Mouse (Mus musculus) megakaryocyte, embryonic 14.5 days (primary cell): ENCODE measurements around the gene Mrpl3.

Experiments used
- FLI1 ChIP-seq: IDR thresholded peaks from 2 replicates; pipeline ENCODE4 v1.6.1; 2012; ENCODE audit warnings: low read length, inconsistent platforms, mixed read lengths
- GATA1 ChIP-seq: IDR thresholded peaks from 3 replicates; pipeline ENCODE4 v1.6.1; 2012; ENCODE audit warnings: mixed read lengths, low read length, inconsistent platforms, borderline replicate concordance

DNA sequence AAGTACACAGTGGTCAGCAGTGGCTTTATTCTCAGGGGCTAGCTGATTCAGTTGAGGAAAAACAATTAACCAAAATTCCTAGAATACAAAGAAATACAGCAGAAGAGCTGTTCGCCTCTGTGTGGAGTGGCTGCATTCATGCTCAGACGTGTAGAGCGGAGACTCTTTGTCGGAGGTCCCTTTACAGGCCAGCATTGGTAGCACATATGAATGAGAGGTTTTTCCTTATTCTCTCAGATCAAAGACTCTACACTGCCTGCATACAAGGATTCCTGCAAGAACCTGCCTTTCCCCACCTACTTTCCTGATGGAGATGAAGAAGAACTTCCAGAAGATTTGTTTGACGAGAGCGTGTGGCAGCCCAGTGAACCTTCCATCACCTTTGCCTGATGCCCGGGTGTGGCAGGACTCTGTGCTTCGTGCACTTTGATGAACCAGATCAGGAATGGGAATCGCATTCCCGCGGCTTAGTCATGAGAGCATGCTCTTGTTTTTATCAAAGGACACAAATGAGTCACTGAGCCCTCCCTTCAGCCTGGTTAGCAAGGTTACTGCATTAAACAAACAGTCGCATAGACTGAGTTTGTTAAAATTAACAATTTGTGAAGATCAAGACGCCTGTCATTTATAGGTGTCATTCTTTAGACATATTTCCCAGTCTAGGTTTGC, 23.9 kb downstream of the Mrpl3 start:
- TF ChIP-seq GATA1 (no peak), FLI1 (no peak)
